Mouse (Mus musculus) kidney, postnatal 36 days (tissue): Measurements from ENCODE around the gene Trmt1.

Experiments used
- DNase-seq, 2 experiments: peaks; one replicate each; pipeline ENCODE4 v3.0.0; 2021 to 2022; ENCODE audit warnings: mixed read lengths in 2 of 2

The Trmt1 gene

GRCm38 (mm10) chr8:84693332-84693731 is 7.2 kb downstream of the Trmt1 start:
- DNase-seq: no peak

- no peak for DNase-seq
Observed at GRCm38 (mm10) chr8:84695140-84695539, 9.0 kb downstream of the Trmt1 start.

GRCm38 (mm10) chr8:84697166-84698130 is 11.3 kb downstream of the Trmt1 start:
- peak in 1 of 2 experiments; percentile 69 for DNase-seq

- no peak for DNase-seq
Observed at GRCm38 (mm10) chr8:84698288-84698687, 12.2 kb downstream of the Trmt1 start.

- DNase-seq: peak; percentile 82 to 83
Observed at GRCm38 (mm10) chr8:84698929-84699401, 12.9 kb downstream of the Trmt1 start.

GRCm38 (mm10) chr8:84699861-84700322 is 13.8 kb downstream of the Trmt1 start:
- peak; percentile 79 to 88 for DNase-seq

DNA sequence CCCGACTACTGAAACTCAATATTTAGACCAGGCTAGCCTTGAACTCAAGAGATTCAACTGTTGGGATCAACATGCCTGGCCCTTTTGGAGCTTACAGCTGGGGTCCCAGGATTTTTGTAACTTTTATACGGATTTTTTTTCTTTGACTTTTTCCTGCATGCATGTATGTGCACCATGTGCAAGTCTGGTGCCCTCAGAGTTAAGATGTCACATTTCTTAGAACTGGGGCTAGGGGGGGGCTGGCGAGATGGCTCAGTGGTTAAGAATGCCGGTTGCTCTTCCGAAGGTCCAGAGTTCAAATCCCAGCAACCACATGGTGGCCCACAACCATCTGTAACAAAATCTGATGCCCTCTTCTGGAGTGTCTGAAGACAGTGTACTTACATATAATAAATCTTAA is 14.4 kb downstream of the Trmt1 start:
- no peak for DNase-seq

DNA sequence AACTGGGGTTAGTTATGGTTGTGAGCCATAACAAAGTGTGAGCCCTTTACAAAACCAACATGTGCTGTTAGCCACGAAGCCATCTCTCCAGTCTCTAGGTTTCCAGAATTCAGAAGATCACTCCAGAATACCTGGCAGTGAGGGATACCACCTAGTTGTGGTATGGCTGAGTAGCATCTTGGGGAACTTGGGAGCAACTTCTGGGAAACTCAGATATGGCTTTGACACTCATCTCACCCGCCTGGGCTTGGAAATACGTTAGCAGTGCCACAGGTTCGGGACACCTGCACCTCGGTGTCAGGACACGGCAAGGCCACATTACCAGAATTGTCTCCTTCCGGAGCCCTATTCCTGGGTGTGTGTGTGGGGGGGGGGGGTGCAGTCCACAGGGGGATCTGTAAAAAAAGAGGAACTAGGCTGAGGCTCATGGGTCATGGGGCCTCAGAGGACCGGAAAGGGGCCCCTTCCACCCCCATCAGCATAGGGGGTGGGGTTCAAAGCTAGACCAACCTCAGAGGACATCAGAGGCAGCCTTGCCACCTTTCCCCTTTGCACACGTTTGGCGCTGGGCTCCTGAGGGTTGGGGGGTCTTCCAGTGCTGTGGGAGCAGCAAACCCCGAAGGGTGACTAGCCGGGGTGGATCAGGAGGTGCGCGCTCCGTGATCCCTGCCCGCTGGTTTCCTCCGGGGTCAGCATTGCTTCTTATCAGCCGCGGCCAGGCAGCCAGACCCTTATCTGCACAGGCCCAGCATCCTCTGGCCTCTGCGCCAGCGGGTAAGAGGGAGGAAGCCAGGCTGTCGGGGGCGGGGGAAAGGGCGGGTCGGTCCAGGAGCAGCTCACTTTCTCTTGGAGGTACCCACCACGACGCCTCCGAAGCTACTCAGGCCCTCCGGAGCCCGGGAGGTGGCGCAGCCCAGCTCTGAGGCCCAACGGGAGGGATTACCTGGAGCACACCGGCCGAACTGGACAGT is 15.1 kb downstream of the Trmt1 start, which contains the start of gene Lyl1:
Gene Lyl1 (plus strand): TSS at position 517 of the 971 bp plus-strand sequence.
- peak; percentile 74 to 79 for DNase-seq

- no peak for DNase-seq
Observed at GRCm38 (mm10) chr8:84702561-84702960, 16.5 kb downstream of the Trmt1 start.

- DNase-seq: no peak
Observed at GRCm38 (mm10) chr8:84702963-84703465, 16.9 kb downstream of the Trmt1 start.

DNA sequence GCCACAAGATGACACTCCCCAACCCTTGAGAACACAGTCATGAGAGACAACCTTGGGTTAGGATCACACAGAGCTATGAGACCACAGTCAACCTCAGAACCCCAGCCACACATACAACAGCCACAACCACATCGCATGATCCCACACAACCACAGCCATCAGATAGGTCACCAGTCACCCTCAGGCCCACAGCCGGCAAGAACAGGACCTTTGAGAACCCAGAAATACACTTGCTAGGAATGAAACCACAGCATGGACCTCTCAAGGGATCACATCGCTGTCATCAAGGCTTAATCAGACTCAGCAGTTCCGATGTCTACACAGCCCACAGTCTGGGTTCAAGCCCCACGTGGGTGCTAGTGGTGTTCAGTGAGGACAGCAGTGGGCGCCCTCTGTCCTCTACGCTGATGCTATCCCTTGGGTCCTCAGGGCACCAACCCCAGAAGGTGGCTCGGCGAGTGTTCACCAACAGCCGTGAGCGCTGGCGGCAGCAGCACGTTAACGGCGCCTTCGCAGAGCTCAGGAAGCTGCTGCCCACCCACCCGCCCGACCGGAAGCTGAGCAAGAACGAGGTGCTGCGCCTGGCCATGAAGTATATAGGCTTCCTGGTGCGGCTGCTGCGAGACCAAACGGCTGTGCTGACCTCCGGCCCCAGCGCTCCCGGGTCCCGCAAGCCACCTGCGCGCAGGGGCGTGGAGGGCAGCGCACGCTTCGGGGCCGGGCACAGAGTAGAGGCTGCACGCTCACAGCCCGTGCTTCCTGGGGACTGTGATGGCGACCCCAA is 17.6 kb downstream of the Trmt1 start:
- peak in 1 of 2 experiments; percentile 28 for DNase-seq

DNA sequence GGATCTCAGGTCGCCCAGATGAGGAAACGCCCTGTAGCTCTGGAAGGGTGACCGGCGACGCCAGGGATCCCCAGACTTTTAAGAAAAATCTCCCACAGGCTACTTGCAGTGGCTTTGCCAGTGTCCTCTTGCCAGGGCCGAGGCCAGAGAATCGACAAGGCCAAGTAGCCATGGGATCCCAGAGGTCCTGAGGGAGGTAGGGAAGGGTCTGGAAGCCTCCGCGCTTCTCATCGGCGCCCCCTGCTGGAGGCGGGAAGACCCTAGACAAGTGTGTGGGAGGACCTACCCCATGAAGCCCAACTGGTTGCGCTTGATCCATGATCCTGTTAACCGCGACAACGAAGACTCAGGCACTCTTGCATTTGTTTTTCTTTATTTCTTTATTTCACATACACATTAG is 18.2 kb downstream of the Trmt1 start:
- DNase-seq: peak; percentile 69 to 92

GRCm38 (mm10) chr8:84704867-84705831 is 19.0 kb downstream of the Trmt1 start:
- peak in 1 of 2 experiments; percentile 47 for DNase-seq

GRCm38 (mm10) chr8:84705960-84706359 is 19.9 kb downstream of the Trmt1 start:
- no peak for DNase-seq

DNA sequence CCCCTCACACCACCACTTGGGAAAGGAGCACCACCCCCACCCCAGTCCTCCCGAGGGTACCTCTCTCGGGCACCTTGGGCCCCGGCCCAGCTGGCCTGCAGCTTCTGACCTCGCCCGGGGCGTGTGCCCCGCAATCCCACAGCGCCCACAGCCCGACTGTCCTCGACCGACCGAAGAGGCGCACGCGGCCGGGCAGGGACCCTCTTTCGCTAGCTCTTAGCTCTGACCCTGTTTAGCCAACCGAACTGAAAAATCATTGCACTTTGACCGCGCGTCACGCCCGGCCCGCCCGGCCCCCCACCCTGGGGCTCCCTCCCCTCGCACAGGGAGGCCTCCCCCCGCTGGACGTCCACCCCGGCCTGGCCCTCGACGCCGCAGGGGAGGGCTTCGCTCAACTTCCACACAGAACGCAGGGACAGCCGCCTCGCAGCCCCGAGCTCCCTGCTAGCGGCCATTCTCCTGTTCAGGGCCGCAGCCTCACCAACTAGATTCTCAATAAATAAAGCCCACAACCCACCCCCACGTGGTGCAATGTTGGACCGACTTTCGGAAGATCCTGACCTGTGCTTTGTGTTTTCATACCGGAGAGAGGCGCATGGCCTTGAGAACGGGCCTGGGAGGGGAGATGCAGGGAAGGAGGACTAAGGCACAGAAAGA is 20.6 kb downstream of the Trmt1 start:
- peak in 1 of 2 experiments; percentile 48 for DNase-seq

DNA sequence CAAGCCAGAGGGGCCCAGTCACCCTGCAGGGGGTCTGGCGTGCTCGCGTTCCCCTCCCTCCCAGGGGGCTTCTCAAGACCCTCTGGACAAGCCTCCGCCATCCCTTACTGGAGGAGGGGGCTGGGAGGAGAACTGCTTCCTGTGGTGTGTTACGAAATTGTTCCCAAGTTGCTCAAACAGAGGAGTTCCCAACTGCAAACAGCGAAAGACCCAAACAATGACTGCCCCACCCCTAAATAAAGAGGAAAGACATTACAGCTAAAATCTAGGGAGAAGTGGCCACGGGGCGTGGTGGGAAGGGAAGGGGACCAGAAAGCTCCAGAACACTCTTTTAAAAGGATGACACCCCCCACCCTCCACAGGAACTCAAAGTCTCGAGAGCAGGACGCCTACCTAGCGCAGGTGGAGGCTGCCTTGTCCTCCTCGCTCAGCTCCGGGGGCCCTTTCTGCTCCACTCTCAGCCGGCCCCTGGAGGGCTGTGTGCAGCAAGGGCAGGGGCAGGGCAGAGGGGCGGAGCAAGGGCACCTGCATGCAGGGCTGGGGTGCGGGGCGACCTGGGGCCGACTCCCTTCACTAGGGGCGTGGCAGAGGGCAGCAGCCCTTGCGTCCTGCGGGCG is 21.3 kb downstream of the Trmt1 start:
- DNase-seq: peak; percentile 31 to 52

DNA sequence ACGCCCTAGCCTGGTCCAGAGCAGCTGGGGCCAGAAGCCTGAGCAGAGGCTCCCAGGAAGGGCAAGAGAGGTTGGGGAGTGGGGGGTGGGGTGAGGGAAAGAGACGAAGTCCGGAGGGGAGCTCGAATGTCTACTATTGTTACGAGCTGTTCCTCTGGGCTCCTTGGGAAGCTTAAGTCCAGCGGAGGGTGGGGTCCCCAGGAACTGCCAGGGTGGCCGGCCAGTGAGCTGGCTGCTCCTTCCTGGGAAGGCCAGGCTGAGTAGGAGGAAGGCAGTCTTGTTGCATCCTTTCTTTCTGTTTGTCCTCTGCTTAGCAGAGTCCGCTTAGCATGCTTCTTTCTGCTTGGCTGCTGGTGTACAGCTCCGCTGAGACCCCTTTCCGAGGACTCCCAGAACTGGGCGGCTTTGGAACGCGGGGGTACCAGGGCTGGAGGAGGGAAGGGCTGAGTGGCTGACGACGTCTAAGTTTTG is 22.0 kb downstream of the Trmt1 start:
- no peak for DNase-seq

DNA sequence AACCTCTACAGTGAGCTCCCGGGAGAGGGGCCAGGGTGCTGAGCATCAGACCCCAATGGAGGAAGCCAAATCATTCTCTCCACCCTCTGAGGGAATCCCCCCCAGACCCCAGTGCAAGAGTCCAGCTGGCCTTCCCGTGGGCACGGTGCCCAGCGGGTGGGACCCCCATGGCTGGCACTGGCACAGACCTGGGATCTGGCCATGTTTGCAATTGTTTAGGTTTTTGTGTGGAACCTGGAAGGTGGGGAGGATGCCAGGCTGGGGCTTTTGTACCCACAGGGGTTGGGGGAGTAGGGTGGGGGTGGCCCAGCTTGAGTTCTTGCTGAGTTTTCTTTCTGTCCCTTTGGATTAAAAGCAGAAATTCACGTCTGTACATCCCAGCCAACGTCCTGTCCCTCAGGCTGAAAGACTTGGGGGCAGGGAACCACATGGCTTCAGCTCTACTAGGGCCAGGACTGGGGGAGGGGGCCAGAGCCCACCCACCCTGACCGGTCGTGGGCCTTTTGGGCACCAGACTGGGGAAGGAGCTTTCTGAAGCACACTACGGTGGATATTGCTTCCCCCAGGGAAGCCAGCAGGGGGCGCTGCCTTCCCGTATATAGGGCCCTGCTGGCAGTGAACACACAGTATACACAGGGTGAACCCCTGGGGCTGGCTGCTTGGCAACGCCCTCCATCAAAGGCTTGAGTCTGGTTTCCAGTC is 22.8 kb downstream of the Trmt1 start:
- DNase-seq: peak; percentile 84 to 90

DNA sequence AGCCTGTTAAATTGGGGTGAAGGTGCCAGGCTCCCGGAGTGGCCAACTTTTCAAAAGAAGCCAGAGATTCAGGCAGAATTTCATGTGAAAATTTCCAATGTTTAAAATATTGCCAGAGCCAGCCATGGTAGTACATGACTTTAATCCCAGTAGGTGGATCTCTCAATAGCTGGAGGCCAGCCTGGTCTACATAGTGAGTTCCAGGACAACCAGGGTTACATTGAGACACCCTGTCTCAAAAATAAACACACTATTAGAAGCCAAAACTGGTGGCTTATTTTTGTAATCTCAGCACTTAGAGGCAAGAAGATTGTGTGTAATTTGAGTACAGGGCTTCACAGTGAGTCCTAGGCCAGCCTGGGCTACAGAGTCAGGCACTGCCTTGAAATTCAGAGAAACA is 23.8 kb downstream of the Trmt1 start:
- no peak for DNase-seq
